Mouse (Mus musculus) embryonic fibroblast, embryonic 13.5 days (primary cell): ENCODE measurements around the gene Slc3a2.

Source experiments
- CTCF ChIP-seq: IDR thresholded peaks from 2 replicates; pipeline ENCODE4 v1.5.1; 2011; ENCODE audit warnings: mild to moderate bottlenecking, control low read depth, low read length, moderate library complexity, borderline replicate concordance; ENCODE audit not compliant: insufficient read depth
- POLR2A ChIP-seq: IDR thresholded peaks from 2 replicates; pipeline ENCODE4 v1.6.1; 2011; ENCODE audit warnings: low read depth, mild to moderate bottlenecking, control low read depth, low read length, moderate library complexity

- no peak for TF ChIP-seq CTCF
- no peak for TF ChIP-seq POLR2A
Observed at GRCm38 (mm10) chr19:8716767-8717475, 6.2 kb downstream of the Slc3a2 start.
